Mouse (Mus musculus): ENCODE measurements at regions not wholly inside any gene's neighbourhood (a gene's known extent, or its start where the extent isn't known, plus 50 kb on each side); places are given as distances from the start of the nearest gene placed in this dataset.
"Not testable (repeated sequence)": the region's sequence is repeated elsewhere in the genome, so short reads cannot be mapped to it uniquely, and the experiment has no call there.

DNA sequence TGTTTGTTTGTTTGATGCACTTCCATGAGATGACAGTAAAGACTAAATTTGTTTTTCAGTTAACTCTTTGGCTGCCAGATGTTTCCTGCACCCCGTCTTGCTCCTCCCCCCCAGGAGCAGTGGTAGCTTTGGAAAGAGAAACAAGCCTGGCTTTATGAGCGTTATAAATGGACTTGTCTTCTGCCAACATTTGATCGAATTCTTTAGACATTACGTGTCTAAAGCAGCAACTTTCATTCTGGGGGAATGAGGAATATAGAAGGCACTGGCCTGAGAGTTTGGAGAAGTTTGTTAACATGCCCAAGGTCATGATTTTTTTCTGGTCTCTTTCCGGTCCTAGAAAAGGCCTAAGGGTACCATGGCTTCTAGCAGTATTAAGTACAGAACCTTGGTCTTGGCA, 148.8 kb upstream of the Fbxl4 start:
- Histone ChIP-seq H3K27ac (no peak overlapping the region), H3K4me3 (no peak overlapping the region)
- intact Hi-C loops (cut with DNase I): no loop called here
- DNase-seq (ENCODE audit: extremely low spot score in 1 of 2, low spot score in 2 of 2): no peak
- TF ChIP-seq CTCF (IDR thresholded peaks at IDR 0.05): no peak

DNA sequence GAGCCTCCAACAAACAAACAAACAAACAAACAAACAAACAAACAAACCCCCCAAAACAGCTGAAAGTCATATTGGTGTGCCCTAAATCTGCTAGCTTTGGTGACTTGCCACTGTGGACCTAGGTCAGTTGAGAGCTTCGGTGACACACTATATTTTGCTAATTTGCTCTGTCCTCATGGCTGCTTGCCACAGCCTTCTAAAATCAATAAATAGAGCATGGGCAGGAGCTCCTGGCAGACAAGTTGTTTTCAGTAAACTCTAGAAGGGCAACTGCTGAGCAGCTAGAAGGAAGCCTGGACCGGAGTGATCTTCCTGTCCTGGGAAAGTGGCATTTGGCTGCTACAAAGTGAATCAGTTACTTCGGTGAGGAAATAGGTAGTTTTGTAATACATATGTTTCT, 119.7 kb upstream of the Fbxl4 start:
- TF ChIP-seq CTCF (IDR thresholded peaks at IDR 0.05): no peak
- no peak overlapping the region for H3K27ac ChIP-seq
- DNase-seq (ENCODE audit: extremely low spot score in 1 of 2, low spot score in 2 of 2): no peak
- H3K4me3 ChIP-seq: no peak overlapping the region
- intact Hi-C loops (cut with DNase I): no loop called here

DNA sequence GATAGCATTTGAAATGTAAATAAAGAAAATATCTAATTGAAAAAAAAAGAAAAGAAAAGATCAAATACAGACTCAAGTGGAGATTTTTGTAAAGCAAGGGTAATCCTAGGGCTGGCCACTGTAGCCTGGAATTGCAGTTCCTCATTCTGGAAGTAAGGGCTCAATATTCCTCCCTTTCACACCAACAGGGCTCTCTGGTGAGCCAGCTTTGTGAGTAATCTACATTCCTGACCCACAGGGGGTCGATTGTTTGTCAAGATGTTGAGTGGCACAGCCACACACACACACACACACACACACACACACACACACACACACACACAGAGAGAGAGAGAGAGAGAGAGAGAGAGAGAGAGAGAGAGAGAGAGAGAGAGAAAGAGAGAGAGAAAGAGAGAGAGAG, 107.1 kb upstream of the Fbxl4 start:
- H3K4me3 ChIP-seq; DNase-seq (ENCODE audit: extremely low spot score in 1 of 2, low spot score in 2 of 2); H3K27ac ChIP-seq; intact Hi-C loops (cut with DNase I): not testable (repeated sequence)

DNA sequence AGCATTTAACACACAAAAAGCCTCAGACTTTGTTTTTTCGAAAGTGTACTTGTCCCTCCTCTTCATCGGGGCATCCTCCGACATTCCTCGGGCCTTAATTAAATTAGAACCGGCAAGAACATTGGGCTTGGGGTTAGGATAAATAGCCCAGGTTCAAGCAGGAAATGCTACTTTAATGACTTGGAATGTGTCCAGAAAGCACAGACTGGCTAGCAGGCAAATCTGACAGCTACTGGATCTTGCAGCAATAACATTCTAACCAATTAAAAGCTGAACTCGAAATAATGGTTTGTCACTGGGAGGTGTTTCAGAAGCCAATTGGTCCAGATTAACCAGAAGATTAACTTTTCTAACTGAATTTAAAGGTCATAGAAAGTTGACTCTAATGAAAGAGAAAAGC, 93.4 kb upstream of the Fbxl4 start:
- TF ChIP-seq CTCF (IDR thresholded peaks at IDR 0.05): no peak
- Histone ChIP-seq H3K27ac (no peak overlapping the region), H3K4me3 (no peak overlapping the region)
- DNase-seq (ENCODE audit: extremely low spot score in 1 of 2, low spot score in 2 of 2): no peak
- intact Hi-C loops (cut with DNase I): no loop called here

DNA sequence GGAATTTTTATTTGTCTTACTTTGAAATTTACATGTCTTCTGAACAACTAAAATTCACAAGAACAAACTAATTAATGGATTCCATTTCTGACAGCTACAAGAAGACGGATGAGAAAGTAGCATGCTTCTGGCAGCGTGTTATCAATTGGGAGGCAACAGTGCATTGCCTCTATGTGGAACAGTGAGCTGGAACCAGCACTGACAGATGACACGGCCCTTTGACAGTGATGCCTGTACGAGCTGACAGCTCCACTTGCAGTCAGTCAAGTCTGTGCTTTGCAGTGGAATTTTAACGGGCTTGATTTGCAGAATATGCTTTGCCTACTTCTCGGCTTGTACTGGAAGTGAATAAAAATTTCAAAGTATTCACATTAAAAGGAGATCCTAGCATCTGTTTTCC, 88.3 kb upstream of the Fbxl4 start:
- intact Hi-C loops (cut with DNase I): no loop called here

DNA sequence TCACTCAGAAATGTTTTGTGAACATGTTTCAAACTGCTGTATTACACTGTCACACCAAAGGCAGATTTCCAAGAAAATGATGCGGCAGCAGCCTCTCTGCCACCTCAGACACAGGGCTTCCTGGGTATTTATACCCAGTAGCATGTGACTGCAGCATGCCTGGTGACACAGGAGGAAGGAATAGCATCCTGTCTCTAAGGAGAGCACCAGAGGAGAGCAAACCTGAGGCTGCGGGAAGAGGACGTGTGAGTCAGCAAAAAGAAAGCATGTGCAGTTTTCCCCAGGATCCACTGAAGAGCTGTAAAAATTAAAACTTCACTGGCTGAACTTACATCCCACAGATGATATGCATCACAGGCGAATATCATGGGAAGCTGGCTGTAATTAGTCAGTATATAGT, 83.2 kb upstream of the Fbxl4 start:
- peak; percentile 10 to 22 for DNase-seq (ENCODE audit: extremely low spot score in 1 of 2, low spot score in 2 of 2)
- H3K4me3 ChIP-seq: no peak overlapping the region
- no peak overlapping the region for H3K27ac ChIP-seq
- TF ChIP-seq CTCF (IDR thresholded peaks at IDR 0.05): no peak
- intact Hi-C loops (cut with DNase I): no loop called here

More for the DNA sequence above, 88.3 kb upstream of the Fbxl4 start:
- Histone ChIP-seq H3K27ac (no peak overlapping the region), H3K4me3 (no peak overlapping the region)
- TF ChIP-seq CTCF (IDR thresholded peaks at IDR 0.05): no peak
- no peak for DNase-seq (ENCODE audit: extremely low spot score in 1 of 2, low spot score in 2 of 2)

DNA sequence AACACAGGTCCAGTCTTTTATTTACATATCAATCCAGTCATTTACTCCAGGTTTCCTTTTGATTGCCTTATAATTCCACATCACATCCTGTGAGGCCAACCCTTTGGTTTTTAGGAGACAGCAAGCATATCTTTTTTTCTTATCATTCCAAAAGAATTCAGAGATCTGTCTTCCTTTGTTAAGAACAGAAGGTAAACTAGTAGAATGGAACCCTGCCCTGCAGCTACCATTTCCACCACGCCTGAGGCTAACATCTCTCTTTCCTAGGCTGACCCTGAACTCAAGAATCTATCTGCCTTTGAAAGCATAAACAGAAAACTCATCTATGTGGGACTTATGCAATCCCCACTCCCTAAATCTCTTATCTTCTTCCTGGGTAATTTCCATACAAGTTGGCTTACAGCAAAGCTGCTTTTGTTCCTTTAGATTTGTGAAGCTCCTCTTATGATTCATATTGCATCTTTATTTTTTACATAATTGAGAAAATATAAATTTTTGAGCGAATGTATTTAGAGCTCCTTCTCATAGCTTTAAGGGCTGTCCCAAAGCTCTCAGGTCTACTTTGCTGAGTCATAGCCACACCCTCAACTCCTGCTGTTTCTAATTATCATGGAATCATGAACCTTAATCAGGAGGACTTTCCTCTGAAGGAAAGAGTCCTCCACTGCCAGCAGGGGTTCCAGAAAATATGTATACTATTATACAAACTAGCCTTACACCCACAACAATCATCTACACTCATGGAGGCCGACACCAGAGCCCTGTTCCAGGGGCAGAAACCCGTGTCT, 74.6 kb upstream of the Fbxl4 start:
- Histone ChIP-seq H3K4me3 (no peak overlapping the region), H3K27ac (no peak overlapping the region)
- TF ChIP-seq CTCF (IDR thresholded peaks at IDR 0.05): no peak
- intact Hi-C loops (cut with DNase I): no loop called here
- DNase-seq (ENCODE audit: extremely low spot score in 1 of 2, low spot score in 2 of 2): no peak

DNA sequence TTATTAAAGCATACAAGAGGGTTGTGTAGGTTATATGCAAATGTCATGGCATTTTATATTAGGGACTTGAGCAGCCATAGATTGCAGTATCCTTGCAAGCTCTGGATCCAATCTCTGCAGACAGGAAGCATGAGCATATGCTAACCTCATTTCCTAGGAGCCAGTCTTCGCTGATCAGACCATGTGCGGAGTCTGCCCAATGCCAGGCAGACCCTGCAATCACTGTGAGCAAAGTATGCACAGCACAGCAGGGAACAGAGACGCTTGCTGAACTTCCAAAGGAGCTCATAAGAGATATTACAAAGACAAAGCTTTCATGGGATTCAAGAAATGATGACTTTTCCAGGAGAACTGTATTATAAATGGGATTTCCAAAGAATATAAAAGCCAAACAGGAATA, 65.2 kb upstream of the Fbxl4 start:
- Histone ChIP-seq H3K27ac (no peak overlapping the region), H3K4me3 (no peak overlapping the region)
- DNase-seq (ENCODE audit: extremely low spot score in 1 of 2, low spot score in 2 of 2): no peak
- TF ChIP-seq CTCF (IDR thresholded peaks at IDR 0.05): no peak
- intact Hi-C loops (cut with DNase I): no loop called here

DNA sequence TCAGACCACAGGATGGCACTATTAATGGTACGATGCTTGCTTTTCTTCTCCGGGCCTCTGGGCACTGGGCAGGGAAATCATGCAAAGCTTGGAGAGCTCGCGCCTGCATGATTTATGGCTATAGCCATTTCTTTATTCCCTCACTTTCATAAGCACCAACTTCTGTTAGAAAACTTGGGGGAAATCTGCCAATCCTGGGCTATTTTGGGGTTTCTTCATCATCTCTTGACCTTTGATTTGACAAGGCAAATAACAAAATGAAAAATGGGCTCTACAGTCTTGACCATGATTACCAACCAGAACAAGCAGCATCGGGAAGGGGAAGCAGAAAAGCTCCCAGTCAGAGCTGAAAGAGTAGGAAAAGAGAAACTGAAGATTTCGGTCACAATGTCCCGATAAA, 57.1 kb upstream of the Fbxl4 start:
- intact Hi-C loops (cut with DNase I): no loop called here
- no peak for TF ChIP-seq CTCF (IDR thresholded peaks at IDR 0.05)
- no peak overlapping the region for H3K4me3 ChIP-seq
- H3K27ac ChIP-seq: no peak overlapping the region; the same call in 1 of the 2 replicates
- DNase-seq (ENCODE audit: extremely low spot score in 1 of 2, low spot score in 2 of 2): no peak

DNA sequence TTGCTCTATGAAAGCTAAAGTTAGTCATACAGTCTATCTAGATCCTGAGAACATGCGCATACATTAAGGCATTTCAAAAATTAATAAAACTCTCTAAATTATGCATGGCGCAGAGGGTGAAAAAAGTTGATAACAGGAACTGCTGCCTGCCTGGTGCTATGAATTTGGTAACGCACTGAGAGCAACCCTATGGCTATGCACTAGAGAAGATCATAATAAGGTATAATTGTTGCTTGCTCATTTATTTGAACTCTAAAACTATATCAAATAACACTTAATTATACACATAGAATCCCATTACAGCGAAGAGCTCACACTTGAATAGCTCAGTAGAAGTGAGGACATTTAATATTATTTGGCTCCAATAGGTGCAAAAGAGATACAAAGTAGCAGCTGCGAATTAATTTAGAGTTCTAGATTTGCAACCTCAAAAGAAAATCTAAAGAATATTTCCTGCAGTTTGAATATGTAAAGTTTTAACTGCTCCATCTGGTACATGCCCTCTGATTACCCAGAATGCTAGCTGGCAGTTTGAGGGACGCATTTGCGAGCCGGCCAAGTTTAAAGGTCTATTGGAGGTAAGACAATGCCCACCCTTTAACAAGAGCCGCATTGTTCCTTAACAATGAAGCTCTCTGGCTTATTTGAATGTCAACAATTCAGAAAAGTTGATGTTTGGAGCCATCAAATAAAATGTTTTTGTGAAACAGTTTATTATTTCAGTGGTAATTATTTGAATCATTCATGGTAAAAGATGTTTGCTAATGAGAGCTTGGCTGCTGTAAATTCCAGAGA, 56.0 kb upstream of the Fbxl4 start:
- Histone ChIP-seq H3K27ac (no peak overlapping the region; the same call in 1 of the 2 replicates), H3K4me3 (no peak overlapping the region)
- TF ChIP-seq CTCF (IDR thresholded peaks at IDR 0.05): no peak
- intact Hi-C loops (cut with DNase I): no loop called here
- no peak for DNase-seq (ENCODE audit: extremely low spot score in 1 of 2, low spot score in 2 of 2)

DNA sequence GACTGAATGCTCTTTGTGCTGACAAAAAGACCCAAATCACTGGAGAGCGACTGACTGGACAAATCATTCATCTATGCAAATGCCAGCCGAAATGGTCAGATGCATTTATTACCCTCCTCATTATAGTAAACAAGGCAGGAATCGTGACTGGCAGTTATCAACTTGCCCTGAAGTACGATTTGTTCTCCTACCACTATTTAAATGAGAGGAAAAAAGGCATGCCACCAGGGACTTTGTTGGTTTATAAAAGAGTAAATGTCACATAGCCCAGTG, 55.5 kb upstream of the Fbxl4 start:
- intact Hi-C loops (cut with DNase I): no loop called here
- TF ChIP-seq CTCF (IDR thresholded peaks at IDR 0.05): no peak
- Histone ChIP-seq H3K27ac (no peak overlapping the region), H3K4me3 (no peak overlapping the region)
- no peak for DNase-seq (ENCODE audit: extremely low spot score in 1 of 2, low spot score in 2 of 2)

DNA sequence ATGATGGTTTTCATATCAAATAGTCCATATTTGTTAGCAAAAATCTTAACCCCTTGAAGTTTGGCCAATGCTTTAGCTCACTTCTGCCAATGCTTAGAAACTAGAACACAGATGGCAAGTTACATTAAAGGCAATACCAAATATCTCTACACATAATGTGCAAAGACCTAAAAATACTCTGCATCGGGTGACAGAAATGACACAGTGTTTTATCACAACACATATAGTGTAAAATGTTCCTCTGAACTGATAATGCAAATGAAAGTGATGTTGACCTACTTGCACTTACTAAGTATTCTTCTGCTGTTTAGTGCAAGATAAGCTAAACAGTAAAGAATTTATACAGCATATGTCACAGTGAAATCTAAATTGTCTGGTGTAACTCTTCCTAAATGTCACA, 55.1 kb upstream of the Fbxl4 start:
- intact Hi-C loops (cut with DNase I): no loop called here
- H3K27ac ChIP-seq: no peak overlapping the region
- TF ChIP-seq CTCF (IDR thresholded peaks at IDR 0.05): no peak
- DNase-seq (ENCODE audit: extremely low spot score in 1 of 2, low spot score in 2 of 2): no peak
- H3K4me3 ChIP-seq: no peak overlapping the region

Measured in left cerebral cortex, adult 2 months (tissue).